Mouse (Mus musculus) cerebellum, postnatal 4 days (tissue): ENCODE data around the gene Vtcn1.
A peak's percentile ranks its signal among the peaks of the same experiment; 100 is the strongest.

ENCODE experiments used
- DNase-seq, 2 experiments: peaks; one replicate each; pipeline ENCODE4 v3.0.0; 2022; ENCODE audit warnings: low spot score in 2 of 2, mixed read lengths in 1 of 2

Vtcn1 gene

DNA sequence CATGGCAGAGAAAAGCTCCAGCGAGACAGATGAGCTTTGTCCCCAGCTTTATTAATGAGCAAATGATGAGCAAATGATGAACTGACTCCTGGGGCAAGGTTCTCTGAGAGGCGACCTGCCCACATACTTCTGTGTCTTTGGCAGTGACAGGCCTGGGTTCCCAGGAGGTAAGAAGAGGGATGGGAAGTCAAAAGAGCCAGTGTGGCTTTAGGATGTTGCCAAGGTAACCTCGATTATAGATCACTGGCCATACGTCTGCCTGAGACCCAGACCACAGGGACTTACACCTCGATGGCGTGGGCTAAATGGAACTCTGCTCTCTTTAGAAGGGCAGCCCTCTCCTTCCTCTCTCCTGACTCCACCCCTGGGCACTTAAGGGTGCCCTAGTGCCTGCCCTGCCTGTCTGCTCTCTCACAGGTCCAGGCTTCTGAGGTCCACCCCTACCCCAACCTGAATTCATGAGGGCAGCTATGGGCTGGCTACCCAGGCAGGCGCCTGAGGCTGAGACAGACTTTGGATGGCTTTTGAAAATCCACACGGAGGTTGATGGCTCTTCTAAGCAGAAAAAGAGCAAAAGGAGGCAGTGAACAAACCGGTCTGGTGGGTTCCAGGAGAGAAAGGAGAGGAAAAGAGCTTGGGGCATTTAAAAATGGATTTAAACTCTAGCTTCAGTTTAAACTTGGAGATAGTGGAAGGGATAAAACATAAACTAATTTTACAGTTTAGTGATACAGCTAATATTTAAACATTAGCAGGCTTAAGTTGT is 31.0 kb downstream of the Vtcn1 start:
- no peak for DNase-seq

DNA sequence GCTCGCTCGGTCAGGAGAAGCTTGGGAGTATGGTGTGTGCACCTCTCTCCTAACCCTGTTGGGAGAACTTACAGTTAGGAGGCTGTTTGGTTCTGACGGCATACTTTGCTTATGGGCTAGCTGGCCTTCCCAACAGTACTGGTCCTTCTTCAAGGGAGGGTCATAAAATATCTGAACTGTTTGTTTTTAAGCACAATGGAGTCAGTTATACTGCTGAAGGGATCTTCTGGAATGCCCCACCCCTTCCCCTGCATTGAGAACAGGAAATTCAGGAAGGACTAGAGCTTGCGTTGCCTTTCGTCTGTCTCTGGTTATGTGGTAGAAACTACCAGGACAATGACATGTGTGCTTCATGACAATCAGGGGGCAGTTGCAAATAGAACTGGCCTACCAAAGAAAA is 31.9 kb downstream of the Vtcn1 start:
- DNase-seq: no peak

DNA sequence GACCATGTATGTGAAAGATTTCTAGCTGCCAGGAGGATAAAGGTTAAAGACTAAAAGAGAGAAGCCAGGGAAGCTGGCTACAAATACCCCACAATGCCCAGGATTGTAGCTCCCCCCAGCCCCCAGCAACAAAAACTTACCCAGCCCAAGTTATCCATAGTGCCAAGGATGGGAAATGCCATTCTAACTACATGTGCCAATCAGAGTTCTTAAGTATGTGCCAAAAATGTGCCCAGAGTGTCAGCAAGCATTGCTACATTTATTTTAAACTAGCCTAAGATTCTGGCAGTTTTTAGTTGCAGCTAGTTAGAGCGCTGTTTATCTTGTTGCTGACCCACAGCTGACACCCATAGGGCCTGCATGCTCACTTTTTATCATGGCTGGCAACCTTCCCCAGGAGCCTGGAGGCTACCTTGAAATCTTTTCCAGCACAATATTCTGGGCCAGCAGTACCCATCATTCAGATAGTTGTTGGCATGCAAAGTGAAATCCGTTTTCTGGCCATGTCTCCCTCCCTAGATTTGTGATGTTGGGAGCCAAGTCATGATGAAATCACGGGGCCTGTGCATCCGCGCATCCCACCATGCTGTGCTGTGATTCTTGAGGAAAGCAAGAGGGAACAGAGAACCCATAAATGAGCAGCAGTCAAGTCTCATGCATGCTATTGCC is 33.2 kb downstream of the Vtcn1 start:
- peak in 1 of 2 experiments; percentile 5 for DNase-seq

DNA sequence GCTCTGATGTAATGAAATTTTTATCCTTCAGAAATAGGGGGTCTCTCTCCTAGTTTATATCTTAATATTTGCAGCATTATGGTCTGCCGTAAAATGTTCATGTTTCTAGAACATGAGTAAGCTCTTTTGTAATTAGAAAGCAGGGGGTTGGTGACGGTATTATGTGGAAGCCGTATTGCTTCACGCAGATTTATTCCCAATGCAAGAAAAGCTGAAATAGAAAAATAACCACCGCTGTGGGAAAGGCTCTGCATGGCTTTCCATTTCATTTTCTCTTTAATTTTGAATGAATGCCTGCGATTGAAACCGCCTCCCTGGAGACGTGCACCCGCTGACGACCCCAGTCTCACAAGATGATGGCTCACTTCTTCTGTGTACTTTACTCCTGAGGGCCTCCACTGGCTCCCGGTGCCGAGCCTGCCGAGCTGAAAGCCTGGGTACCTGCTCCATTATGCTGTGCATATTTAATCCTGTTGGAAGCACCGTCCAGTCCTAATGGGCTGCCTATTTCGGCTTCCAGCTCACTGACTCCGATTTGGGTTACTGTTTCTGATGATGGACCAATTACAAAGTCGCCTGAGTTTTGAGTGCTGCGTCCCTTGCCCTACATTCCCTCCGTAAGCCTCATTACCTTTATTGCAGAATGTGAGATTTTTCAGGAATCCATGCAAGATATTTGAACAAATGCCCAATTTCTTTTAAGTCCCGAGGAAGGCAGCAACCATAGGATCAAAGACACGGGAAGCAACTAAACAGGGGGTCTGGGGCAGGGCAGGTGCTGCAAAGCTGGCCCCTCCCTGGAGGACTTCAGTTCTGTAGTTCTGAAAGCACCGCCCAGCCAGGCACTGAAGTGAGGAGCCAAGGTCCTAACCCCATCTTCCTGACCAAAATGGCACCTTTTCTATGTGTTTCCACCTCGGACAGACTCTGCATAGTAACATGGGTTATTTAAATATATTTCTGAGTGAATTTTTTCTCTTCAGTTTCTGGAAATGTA is 36.3 kb downstream of the Vtcn1 start:
- DNase-seq: no peak

DNA sequence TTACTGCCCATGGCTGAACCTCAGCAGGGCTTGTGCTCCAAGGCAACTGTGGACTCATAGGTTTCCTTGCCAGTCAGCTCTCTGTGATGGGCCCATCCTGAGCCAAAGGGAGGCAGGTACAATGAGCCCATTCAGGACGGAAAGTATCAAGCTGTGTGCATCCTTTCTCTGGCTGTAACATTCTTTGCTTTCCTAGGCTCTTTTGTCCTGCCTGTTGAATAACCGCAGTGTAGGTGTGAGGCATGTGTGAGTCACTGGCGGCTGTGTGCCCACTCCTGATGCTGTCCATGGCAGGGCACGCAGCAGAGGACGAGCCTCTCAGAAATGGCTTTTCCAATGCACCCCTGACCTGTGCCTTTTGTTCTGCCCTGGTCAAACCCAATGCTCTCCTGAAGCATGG is 41.7 kb downstream of the Vtcn1 start:
- DNase-seq: no peak

DNA sequence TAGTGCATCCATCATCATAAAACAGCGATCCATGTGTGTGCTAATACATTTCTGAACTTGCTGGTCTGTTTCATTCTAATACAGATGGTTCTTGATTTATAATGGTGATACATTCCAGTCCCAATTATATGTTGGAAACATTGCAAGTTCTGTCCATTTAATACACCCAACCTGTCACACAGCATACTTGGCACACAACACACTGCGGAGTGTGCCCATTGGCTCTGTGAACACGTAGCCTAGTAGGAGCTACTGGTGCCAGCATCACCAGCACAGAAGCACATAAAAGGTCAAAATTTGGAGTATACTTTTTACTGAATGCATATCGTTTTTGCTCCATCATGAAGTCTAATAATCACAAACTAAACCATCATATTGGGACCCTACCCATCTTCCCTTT is 51.8 kb downstream of the Vtcn1 start:
- no peak for DNase-seq

DNA sequence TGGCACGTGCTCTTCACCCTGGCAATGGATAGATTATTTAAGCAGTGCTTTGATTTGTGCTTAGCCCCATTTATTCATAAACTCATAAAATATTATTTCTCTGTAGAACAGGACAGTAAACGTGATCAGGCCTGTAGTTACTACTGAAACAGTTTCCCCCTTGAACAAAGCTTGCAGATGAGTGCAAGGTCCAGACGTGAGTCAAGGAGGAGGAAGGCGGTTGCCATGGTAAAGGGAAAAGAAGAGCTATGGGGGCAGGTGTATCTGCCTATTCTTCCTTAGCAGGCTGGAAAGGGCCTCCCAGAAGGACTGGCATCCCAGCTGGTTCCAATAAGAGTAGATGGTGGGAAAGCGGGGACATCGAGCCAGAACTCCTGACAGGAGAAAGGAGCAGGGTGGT is 56.1 kb downstream of the Vtcn1 start:
- no peak for DNase-seq

DNA sequence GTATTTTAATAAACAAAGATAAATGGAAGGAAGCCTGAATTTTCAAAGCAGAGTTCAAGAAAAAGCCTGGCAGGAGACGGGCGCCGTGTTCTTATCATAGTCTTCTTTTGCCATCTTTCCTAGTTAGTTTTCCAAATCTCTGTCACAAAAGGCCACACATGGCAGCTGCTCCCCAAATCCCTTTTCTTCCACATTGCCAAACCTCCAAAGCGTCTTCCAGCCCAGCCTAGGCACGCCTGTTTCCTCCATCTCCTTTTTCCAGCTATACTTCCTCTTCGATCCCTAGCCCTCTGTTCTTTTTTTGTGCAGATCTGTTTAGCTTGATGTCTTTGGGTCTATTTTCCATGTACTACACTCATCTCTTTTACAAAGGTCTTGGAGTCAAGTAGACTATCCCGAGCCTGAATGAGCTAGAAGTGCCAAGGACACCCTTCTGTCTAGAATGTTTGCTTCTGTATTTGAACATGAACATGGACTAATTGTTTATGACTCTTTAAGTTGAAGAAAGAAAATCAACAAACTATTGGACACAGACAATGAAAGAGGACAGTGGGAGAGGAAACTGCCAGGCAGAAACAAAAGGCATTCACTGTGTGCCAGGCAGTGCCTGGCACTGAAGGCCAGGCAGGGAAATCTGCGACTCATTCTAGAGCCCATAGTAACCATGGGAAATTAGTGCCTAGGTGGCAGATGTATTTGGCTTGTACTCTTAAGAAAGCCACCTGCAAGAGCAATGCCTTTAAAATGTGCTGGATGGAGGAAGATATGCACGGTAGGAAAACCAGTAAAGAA is 56.8 kb downstream of the Vtcn1 start:
- no peak for DNase-seq

DNA sequence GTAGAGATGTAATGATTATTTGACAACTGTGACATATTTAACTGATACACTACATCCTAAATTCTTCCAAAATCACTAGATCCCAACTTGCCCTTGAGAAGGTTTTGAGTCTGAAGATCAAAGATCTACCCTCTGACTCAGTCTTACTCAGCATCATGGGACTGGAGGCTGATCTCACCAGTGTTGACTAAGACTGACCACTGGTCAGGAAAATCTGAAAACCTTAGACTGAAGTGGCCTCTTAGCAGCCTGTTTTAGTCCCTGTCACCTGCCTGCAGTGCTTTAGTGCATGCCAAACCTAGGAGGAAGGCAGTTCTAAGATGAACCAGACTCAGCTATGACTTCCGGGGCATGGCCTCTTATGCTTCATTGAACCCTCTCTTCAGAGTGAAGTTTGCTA is 64.0 kb downstream of the Vtcn1 start:
- DNase-seq: no peak

DNA sequence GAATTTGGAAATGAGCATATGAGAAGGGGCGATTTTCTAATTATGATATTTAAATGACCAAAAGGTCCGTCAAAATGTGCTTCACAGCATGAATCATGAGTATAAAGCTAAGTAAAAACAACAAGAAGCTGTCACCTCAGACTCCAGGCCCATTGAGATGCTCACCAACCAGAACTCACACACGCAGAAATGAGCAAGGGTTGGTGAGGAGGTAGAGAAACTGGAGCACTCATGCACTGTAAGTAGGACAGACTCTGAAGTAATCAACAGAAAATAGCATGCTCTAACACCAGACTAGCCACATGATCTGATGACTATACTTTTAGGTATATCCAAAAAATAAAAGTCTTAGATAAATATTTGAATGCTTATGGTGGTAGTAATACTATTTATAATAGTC is 65.1 kb downstream of the Vtcn1 start:
- DNase-seq: no peak

DNA sequence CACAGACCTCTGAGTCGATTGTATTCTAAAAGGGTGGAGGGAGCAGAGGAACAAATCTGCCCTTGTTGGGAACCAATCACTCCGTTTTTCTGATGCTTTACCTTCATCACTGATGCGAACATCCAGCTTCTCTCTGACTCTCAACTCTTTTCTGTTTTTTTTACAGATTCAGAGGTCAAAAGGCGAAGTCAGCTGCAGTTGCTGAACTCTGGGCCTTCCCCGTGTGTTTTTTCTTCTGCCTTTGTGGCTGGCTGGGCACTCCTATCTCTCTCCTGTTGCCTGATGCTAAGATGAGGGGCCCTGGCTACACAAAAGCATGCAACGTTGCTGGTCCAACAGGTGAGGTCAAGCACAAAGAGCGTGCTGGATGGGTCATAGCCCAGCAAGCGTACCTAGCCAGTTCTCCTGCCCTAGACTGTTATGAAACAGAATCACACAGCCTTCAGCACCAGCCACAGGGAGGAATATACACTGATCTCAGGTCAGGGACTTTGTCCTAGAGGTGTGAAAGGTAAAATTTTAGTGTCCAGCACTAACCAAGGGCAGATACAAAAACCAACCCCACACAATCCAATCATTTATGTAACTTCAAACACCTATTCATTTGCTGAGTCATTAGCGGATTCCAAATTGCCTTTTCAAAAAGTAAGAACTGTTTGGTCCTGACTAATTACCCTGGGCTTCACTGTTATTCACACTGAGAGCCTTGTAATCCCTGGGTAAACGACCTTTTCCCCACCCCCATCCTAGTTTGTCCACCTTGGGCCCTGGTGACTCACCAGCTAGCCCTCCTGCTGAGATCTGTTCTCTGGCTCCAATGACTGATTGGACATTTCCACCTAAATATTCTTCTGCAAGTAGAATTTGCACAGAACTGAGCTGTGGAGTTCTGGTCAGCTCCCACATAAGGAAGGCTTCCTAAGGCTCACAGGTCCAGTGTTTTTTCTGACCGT is 67.4 kb downstream of the Vtcn1 start:
- no peak for DNase-seq

DNA sequence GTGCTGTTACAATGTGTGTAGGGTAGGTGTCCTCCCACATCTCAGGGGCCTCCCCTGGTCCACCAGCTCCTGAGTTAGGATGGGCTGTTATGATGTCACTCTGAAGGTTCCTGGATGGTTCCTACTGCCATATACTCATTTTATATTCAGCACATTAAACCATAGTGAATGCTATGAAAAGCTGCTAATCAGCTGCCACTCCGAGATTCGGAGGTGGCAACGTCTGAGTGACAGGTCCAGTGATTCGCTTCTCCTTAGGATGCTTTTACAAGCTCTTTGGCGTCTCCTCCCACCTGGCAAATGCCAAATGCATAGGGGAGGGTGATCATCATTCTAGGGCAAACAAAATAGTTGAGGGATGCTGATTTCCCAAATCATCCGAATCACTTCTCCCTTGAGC is 70.2 kb downstream of the Vtcn1 start:
- DNase-seq: no peak

DNA sequence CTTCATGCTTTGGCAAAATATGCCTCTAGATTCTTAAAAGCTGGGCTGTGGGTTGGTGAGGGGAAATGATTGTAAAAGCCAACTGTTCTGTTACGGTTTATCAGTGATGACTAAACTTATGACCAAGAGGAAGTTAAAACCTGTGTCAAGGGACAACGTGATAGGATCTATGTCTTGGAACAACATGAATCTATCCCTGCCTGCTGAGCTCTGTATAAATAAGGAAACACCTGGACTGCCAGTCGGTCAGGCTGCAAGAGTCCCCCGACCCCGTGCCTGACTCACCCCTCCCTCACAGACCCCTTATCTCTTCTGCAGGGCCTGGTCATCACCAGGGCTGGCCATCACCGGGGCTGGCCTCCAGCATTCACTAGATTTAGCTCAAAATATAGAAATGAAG is 80.9 kb downstream of the Vtcn1 start:
- no peak for DNase-seq

DNA sequence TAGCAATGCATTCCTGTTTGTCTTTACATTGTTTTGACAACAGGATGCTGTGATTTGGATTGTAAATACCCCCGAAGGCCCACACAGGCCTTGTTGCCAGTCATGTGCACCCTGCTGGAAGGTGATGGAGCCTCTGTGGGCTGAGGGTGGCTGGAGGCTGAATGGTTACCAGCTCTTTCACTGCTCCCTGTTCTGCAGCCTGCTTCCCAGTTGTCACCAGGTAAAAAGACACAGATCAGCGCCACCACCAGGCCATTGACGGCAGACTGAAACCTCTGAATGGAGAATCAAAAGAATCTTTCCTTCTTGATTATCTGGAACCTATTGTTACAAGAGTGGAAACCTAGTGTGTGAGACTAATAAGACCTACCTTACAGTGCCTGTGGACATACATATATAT is 81.7 kb downstream of the Vtcn1 start:
- peak in 1 of 2 experiments; percentile 11 for DNase-seq

DNA sequence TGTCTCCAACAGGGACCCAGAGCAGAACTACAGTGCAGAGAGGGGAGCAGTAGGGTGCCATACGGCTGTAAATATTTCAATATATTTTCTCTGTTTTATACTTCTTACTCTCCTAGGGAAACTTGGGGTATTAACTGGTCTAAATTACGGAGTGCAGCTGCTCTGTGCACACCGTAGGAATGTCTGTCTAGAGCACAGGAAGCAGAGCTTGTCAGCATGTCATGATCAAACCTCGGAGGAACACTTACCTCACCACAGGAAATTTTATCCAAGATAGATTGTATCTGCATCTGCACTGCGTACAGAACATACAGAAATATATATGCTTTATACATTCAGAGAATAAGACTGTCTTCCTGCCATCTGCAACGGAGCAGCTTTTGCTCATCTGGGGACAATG is 83.3 kb downstream of the Vtcn1 start:
- DNase-seq: no peak

DNA sequence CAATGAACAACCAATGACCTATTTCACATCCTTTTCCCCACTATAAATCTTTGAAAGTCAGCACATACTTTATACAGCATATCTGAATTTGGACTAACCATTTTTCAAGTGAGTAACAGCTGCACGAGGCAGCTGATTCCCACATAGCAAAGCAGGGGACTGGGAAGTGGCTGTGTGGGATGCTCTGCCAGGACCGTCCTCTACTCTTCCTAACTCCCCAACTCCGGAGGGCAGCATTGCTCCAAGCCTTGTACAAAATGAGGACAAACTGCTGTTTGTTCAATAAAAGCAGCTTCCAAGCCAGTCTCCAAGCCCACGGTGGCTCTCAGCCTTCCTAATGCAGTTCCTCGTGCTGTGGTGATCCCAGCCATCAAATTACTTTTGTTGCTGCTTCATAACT is 85.4 kb downstream of the Vtcn1 start:
- DNase-seq: no peak

DNA sequence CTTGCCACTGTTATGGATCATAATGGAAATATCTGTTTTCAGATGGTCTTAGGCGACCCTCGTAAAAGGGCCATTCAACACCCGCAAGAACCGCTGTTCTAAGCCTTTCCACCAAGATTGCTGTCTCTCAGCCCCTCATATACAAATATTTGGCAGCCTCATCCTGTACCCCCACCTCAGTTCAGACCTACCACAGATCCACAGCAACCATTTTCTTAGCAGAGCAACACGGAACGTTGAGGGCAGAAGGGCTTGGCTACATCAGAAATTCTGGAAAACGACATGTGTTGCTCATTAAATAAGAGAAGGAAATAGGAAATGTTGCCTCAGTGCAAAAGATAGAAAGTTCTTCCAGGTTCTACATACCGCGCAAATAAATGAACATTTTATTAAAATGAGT is 85.8 kb downstream of the Vtcn1 start:
- DNase-seq: no peak

DNA sequence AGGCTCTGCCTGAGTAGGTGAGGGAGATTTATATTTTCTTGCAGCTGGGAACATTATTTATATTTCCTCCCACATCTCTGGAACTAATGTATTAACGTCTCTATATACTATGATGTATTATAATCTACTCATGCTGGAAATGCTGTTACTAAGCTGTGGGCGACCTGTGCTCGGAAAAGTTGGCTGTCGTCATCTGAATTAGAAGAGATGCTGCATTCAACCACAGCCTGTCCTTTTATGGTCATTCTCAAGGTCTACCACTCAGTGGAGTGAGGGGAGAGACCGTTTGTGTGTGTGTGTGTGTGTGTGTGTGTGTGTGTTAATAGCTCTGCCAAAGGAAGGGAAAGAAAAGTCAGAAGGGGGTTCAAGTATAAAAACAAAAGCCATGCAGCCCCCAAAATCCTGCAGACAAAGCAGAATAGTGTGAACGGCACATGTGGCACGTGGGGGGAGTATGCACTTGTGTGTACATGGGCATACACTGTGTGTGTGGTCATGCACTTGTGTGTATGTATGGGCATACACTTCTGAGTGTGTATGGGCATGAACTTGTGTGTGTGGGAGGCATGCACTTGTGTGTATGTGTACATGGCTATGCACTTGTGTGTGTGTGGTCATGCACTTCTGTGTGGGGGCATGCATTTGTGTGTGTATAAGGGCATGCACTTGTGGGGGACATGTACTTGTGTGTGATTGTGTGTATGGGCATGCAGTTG is 86.4 kb downstream of the Vtcn1 start:
- DNase-seq: no peak

DNA sequence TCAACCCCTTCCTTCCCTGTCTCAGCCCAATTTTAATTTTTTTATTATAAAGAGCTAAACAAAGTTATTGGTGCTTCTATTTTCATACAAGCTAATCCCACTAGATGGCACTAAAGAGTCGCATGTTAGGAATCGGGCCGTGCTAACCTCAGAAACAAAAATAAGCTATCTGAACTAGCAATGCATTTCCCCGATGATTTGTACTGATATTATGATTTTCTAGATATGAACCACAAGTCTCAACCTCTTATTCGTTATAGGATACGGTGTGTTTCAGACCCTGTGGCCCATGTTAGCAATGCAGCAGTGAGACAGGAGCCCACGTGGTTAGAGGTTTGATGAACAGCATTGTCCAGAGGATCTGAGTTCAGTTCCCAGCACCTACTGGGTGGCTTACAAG is 91.6 kb downstream of the Vtcn1 start:
- no peak for DNase-seq
